Mouse (Mus musculus) heart, embryonic 16.5 days (tissue): ENCODE measurements around the gene Cks1brt. TPM values are rescaled to one million over a fixed set of nuclear protein-coding genes. Genes with fewer than 3 reads are reported as not detected.
"Not testable (repeated sequence)": the region's sequence is repeated elsewhere in the genome, so short reads cannot be mapped to it uniquely, and the experiment has no call there.

Experiments used
- ATAC-seq: fragments of 200-750 bp; cut with Nextera tagmentation; replicated peaks from 2 replicates; pipeline ENCODE4 v1.8.0; 2017; ENCODE audit warnings: moderate number of reproducible peaks; ENCODE audit not compliant: insufficient read depth, low FRiP score; ENCODE audit errors: extremely low read depth
- H3K27ac ChIP-seq: fragments of 300-500 bp; sonication (generic); 2 replicates; pipeline ENCODE4 v1.5.1; 2014; ENCODE audit warnings: mild to moderate bottlenecking, low read length, control low read depth, moderate library complexity
- H3K27me3 ChIP-seq: fragments of 300-500 bp; sonication (generic); 2 replicates; pipeline ENCODE4 v1.6.1; 2014; ENCODE audit warnings: low read length, mixed read lengths; ENCODE audit not compliant: control insufficient read depth, insufficient read depth
- H3K36me3 ChIP-seq: fragments of 300-500 bp; sonication (generic); 2 replicates; pipeline ENCODE4 v1.6.1; 2014; ENCODE audit not compliant: control insufficient read depth, insufficient read depth
- H3K4me1 ChIP-seq: fragments of 300-500 bp; sonication (generic); 2 replicates; pipeline ENCODE4 v1.6.1; 2014; ENCODE audit warnings: low read length, mixed read lengths; ENCODE audit not compliant: control insufficient read depth, insufficient read depth
- H3K4me2 ChIP-seq: fragments of 300-500 bp; sonication (generic); 2 replicates; pipeline ENCODE4 v1.6.1; 2014; ENCODE audit warnings: low read depth, mild to moderate bottlenecking, control low read depth, low read length
- H3K4me3 ChIP-seq: fragments of 300-500 bp; sonication (generic); 2 replicates; pipeline ENCODE4 v1.5.1; 2014; ENCODE audit warnings: mild to moderate bottlenecking, control low read depth, low read length
- H3K9ac ChIP-seq: fragments of 300-500 bp; sonication (generic); 2 replicates; pipeline ENCODE4 v1.6.1; 2014; ENCODE audit warnings: low read length, control low read depth
- H3K9me3 ChIP-seq: fragments of 300-500 bp; sonication (generic); replicated peaks from 2 replicates; pipeline ENCODE4 v1.6.1; 2016; ENCODE audit warnings: low read length; ENCODE audit not compliant: control insufficient read depth
- WGBS: fragments of 180-500 bp; shearing (Covaris S2); extraction: QIAGEN DNeasy Blood & Tissue Kit; methylation state at CpG from one replicate; pipeline ENCODE4 v1.1.7; 2014; 5-methylcytosine and 5-hydroxymethylcytosine counted together
- polyA plus RNA-seq: library from polyadenylated mRNA; unstranded; fragments of >200 nt; fragmentation: Nextera tagmentation; extraction: Ambion mirVana; gene quantifications from 2 replicates; pipeline ENCODE4 v1.2.1, GENCODE M21; 2015

Cks1brt gene
- polyA plus RNA-seq = not detected in 2 replicates

DNA sequence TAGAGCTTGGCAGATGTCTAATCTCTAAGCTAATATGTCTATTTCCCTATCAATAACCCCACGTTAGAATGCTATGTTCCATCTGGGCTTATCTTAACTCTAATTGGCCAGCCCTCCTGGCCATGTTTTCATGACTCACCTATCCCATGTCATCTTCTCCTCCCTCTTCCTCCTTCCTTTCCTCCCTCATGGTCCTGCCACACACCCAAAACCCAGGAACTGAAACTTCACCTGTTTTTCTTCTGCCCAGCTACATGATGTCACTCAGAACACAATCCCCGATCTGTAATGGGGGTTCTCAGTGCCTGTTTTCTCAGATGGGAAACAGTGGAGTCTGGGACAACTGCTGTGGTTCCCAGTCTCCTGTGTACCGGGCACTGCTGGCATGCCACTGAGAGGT is at the start of gene Cks1brt:
TSS of gene Cks1brt (plus strand) at position 301 of the 400 bp plus-strand sequence.
- no peak within 1 kb of the TSS for H3K4me2 ChIP-seq
- no peak within 1 kb of the TSS for H3K4me3 ChIP-seq
- no peak for ATAC-seq
- H3K36me3 ChIP-seq = no peaks in the 10 kb centered on the region
- no peaks in the 10 kb centered on the region for H3K27me3 ChIP-seq
- H3K4me1 ChIP-seq = no peaks in the 10 kb centered on the region
- H3K27ac ChIP-seq = no peak within 1 kb of the TSS
- no peak within 1 kb of the TSS for H3K9ac ChIP-seq
- 79% methylated on average over 3 of the region's 3 CpGs for WGBS
- peaks cover 36% of the 10 kb centered on the region for H3K9me3 ChIP-seq

DNA sequence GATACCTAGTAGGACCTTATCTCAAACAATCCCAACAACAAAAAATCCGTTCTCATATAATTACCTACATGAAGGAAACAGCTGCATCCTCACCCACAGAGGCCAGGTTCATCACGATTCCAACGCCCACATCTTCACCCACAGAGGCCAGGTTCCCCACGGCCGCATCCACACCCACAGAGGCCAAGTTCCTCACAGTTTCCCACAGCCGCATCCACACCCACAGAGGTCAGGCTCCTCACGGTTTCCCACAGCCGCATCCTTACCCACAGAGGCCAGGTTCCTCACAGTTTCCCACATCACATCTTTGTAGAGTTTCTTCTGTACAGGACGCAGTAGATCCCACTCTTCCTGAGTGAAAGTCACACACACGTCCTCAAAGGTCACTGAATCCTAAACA is 38.5 kb upstream of the Cks1brt start:
- no peak overlapping the region for H3K9ac ChIP-seq
- H3K9me3 ChIP-seq = 0 out of 2 replicates have a peak, but pooled peaks cover 4% of the 10 kb centered on the region
- H3K4me1 ChIP-seq = no peaks in the 10 kb centered on the region
- H3K4me3 ChIP-seq = no peak overlapping the region
- WGBS = 88% methylated on average over 10 of the region's 10 CpGs
- H3K4me2 ChIP-seq = no peak overlapping the region
- H3K36me3 ChIP-seq = peaks cover 34% of the 10 kb centered on the region
- ATAC-seq = no peak
- no peaks in the 10 kb centered on the region for H3K27me3 ChIP-seq
- H3K27ac ChIP-seq = no peak overlapping the region

DNA sequence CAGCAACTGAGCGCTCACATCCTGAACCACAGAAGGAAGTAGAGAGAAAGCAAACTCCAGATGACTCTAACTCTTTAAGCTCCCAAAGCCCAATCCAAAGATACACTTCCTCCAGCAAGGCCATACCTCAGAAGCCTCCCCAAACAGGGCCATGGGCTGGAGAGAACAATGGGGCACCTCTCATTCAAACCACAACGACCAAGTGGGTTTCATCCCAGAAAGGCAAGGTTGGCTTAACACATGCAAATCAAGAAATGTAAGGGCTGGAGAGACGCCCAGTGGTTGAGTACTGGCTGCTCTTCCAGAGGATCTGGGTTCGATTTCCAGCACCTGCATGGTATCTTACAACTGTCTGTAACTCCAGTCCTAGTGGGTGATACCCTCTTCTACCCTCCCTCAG is 36.2 kb upstream of the Cks1brt start:
- no peak overlapping the region for H3K4me2 ChIP-seq
- H3K36me3 ChIP-seq = peaks cover 18% of the 10 kb centered on the region
- WGBS = 74% methylated on average over 4 of the region's 4 CpGs
- H3K4me1 ChIP-seq = no peaks in the 10 kb centered on the region; the same call in 1 of the 2 replicates
- ATAC-seq = no peak
- H3K9me3 ChIP-seq = 0 out of 2 replicates have a peak, but pooled peaks cover 2% of the 10 kb centered on the region
- no peak overlapping the region for H3K9ac ChIP-seq
- H3K27ac ChIP-seq = no peak overlapping the region
- no peaks in the 10 kb centered on the region for H3K27me3 ChIP-seq
- H3K4me3 ChIP-seq = no peak overlapping the region

DNA sequence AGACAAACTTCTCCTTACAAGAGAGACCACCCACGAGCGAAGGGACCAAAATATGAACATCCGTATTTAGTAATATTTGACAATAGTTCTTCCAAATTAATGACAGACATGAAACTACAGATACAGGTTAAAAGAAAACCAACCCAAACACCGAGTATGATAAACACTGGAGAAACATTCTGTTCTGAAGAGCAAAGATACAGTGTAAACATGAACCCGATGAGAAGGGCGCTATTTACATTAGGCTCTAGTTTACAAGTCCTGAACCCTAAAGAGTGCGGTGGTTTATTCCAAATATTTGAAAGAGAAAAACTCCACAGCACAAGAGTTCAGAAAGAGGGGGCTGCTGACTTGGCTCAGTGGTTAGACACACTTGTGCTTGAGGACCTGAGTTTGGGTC is 34.7 kb upstream of the Cks1brt start:
- Histone ChIP-seq H3K27me3 (no peaks in the 10 kb centered on the region), H3K4me3 (no peak overlapping the region), H3K27ac (no peak overlapping the region), H3K9me3 (no peaks in the 10 kb centered on the region), H3K4me2 (no peak overlapping the region), H3K4me1 (no peaks in the 10 kb centered on the region; the same call in 1 of the 2 replicates), H3K9ac (no peak overlapping the region), H3K36me3 (peaks cover 4% of the 10 kb centered on the region; the same call in 1 of the 2 replicates)
- no peak for ATAC-seq
- WGBS = 80% methylated on average over 7 of the region's 7 CpGs

DNA sequence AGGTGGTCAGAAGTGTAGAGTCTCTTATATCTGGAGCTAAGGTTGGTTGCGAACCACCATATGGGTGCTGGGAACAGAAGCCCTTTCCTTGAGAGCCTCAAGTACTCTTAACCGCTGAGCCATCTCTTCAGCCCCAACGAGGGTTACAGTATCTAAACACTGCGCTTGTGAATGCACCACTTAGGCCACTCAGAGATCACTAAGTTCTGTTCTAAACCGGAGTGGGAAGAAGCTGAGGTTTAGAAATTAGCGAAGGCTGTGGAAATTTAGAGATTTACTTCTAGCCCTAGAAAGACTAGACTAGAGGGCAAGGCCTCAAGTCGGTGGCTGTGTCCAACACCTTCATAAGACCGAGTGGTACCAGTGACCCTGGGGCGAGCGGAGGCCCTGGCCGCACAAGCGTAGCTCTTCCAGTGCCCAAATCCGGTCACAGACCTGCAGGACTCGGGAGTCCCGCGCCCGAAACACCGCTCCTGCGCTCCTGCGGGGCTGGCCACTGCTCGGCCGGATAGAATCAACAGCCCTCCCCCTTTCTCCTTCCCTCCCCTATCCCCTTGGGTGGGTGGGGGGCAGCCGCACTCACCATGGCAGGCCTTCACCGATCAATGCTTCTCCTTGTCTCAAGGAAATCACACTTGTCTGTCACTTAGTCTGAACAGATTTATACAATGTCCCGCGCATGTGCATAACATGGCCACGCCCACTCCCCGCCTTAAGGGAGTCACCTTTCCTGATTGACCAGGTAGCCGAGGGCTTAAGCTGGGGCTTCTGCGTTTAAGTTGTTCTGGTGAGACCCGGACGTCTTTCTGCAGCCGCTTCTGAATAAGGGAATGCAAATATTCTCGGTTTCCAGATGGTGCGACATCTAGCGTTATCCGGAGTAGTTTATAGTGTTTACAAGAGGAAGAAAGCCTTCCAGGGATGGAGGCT is 32.4 kb upstream of the Cks1brt start:
- whole genome bisulfite sequencing = 7% methylated on average over 37 of the region's 37 CpGs
- peak overlapping the region; percentile 52 for H3K27ac ChIP-seq
- peak overlapping the region; percentile 80 for H3K4me2 ChIP-seq
- no peaks in the 10 kb centered on the region for H3K9me3 ChIP-seq
- H3K36me3 ChIP-seq = no peaks in the 10 kb centered on the region
- H3K9ac ChIP-seq = peak overlapping the region; percentile 81
- ATAC-seq = peak; percentile 73
- peak overlapping the region; percentile 77 for H3K4me3 ChIP-seq
- no peaks in the 10 kb centered on the region for H3K27me3 ChIP-seq
- H3K4me1 ChIP-seq = no peaks in the 10 kb centered on the region; the same call in 1 of the 2 replicates

DNA sequence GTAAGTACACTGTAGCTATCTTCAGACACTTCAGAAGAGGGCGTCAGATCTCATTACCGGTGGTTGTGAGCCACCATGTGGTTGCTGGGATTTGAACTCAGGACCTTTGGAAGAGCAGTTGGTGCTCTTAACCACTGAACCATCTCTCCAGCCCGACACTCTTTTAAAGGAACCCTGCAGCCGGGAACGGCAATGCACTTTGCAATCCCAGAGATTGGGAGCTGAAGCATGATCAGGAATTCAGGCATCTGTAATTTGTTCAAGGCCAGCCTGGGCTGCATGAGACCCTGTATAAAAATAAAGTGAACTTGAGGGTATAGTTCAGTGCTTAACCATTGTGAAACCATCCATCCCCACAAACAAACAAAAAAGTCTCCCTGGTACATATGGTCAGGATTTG is 31.5 kb upstream of the Cks1brt start:
- not testable (repeated sequence) for H3K4me1 ChIP-seq, H3K4me2 ChIP-seq, H3K36me3 ChIP-seq, ATAC-seq, H3K4me3 ChIP-seq, H3K9ac ChIP-seq, H3K27ac ChIP-seq, H3K27me3 ChIP-seq, H3K9me3 ChIP-seq
- 78% methylated on average over 5 of the region's 5 CpGs for WGBS

DNA sequence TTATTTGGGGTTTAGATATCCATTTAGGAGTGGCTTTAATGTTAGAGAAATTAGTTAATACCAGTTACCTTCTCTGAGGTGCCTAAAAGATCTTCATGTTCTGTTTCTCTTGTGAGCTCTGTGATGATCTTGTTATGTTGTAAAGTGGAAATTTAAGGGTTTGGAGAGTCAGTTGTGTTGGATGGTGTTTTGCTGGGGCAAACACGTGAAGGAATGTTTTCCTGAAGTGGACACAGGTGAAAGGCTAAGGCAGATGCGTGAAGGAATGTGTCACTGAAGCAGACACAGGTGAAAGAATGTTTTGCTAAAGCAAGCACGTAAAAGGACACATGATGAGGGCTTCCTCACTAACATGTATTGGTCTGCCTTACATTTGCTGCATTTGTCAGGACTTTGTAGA is 28.7 kb upstream of the Cks1brt start, which contains the start of gene Zfp791:
TSS of gene Zfp791 (minus strand) at position 101 of the 400 bp plus-strand sequence.
- Histone ChIP-seq H3K4me3 (no peak within 1 kb of the TSS), H3K9me3 (no peaks in the 10 kb centered on the region), H3K4me1 (no peaks in the 10 kb centered on the region; the same call in 1 of the 2 replicates), H3K9ac (no peak within 1 kb of the TSS), H3K27ac (no peak within 1 kb of the TSS), H3K4me2 (no peak within 1 kb of the TSS), H3K27me3 (no peaks in the 10 kb centered on the region), H3K36me3 (no peaks in the 10 kb centered on the region)
- 69% methylated on average over 3 of the region's 3 CpGs for WGBS
- ATAC-seq = no peak

DNA sequence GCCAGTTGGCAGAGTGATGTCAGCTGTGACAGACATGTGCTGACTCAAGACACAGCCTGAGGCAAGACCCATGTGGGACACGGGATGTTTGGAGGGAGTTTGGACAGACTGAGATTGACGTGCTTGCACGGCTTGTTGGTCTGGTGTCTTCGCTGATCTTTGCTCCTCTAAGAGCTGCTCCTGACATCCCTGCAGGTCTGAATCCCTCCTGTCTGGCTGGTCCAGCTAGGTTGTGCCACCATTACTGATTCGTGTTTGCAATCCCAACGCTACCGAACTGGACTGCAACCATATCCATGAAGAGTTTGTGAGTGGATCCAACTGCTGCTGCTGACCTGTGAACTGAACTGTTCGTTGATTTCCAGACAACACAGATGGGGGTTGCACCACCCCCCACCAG is 28.0 kb upstream of the Cks1brt start:
- no peak overlapping the region for H3K27ac ChIP-seq
- no peaks in the 10 kb centered on the region; the same call in 1 of the 2 replicates for H3K4me1 ChIP-seq
- H3K36me3 ChIP-seq = no peaks in the 10 kb centered on the region
- H3K9me3 ChIP-seq = no peaks in the 10 kb centered on the region
- H3K4me2 ChIP-seq = no peak overlapping the region
- no peak for ATAC-seq
- no peaks in the 10 kb centered on the region for H3K27me3 ChIP-seq
- no peak overlapping the region for H3K4me3 ChIP-seq
- H3K9ac ChIP-seq = no peak overlapping the region
- WGBS = 83% methylated on average over 8 of the region's 8 CpGs

DNA sequence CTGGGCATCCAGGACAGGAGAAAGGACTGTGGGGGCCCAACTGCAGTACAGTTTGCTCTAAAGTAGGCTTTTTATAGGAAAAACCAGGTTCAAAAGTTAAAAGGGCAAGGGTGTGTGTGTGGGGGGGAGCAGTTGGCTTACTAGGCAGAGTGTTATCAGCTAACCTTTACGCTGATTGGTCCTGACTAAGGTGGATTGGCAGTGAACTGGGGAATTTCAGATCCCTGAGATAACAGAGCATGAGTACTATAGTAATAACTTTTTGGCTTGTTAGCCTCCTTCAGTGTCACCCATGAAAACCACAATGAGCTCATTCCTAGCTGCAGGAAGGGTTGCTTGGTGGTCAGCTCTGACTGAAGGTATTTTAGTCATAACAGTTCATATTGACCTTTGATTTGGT is 19.4 kb upstream of the Cks1brt start:
- no peak overlapping the region for H3K4me2 ChIP-seq
- no peak overlapping the region for H3K9ac ChIP-seq
- no peak overlapping the region for H3K27ac ChIP-seq
- ATAC-seq = no peak
- no peak overlapping the region for H3K4me3 ChIP-seq
- no peaks in the 10 kb centered on the region for H3K4me1 ChIP-seq
- WGBS = 74% methylated on average over 1 of the region's 1 CpGs
- H3K9me3 ChIP-seq = 0 out of 2 replicates have a peak, but pooled peaks cover 3% of the 10 kb centered on the region
- H3K27me3 ChIP-seq = no peaks in the 10 kb centered on the region
- H3K36me3 ChIP-seq = no peaks in the 10 kb centered on the region
